Mouse (Mus musculus) CH12.LX (cell line): ENCODE measurements at regions not wholly inside any gene's neighbourhood (a gene's known extent, or its start where the extent isn't known, plus 50 kb on each side); places are given as distances from the start of the nearest gene placed in this dataset.

Experiments used
- DNase-seq: peaks from one replicate; pipeline ENCODE4 v3.0.0-alpha.2; 2013; ENCODE audit errors: extremely low read depth
- H3K27ac ChIP-seq: 2 replicates; pipeline ENCODE4 v1.5.1; 2012; ENCODE audit warnings: low read depth, mild to moderate bottlenecking, control low read depth, moderate library complexity; ENCODE audit not compliant: insufficient read depth
- H3K27me3 ChIP-seq: replicated peaks from 2 replicates; pipeline ENCODE3; 2012; ENCODE audit warnings: inconsistent platforms
- H3K36me3 ChIP-seq, 2 experiments: replicated peaks in 1 of 2; 2 replicates each; pipeline versions ENCODE3 to v1.6.1; 2012; ENCODE audit warnings: inconsistent platforms in 1 of 2, low read length in 1 of 2, mild to moderate bottlenecking in 1 of 2, mixed read lengths in 1 of 2, moderate library complexity in 1 of 2; ENCODE audit not compliant: control insufficient read depth in 1 of 2, insufficient read depth in 1 of 2
- H3K4me1 ChIP-seq, 2 experiments: 2 replicates each; pipeline ENCODE4 v1.6.1; 2012; ENCODE audit warnings: inconsistent platforms in 1 of 2, moderate library complexity in 1 of 2; ENCODE audit not compliant: insufficient read depth in 2 of 2, control insufficient read depth in 1 of 2
- H3K4me2 ChIP-seq: 2 replicates; pipeline ENCODE4 v1.6.1; 2012; ENCODE audit warnings: low read depth, mild to moderate bottlenecking, control low read depth; ENCODE audit not compliant: poor library complexity, insufficient read depth, severe bottlenecking
- H3K4me3 ChIP-seq, 3 experiments: fragments of 150-350 bp in 1 of 3; sonication (generic) in 1 of 3; replicated peaks in 1 of 3; 2 replicates each; pipeline versions ENCODE3 to v1.5.1; 2011 to 2012; ENCODE audit warnings: low read depth in 2 of 3, low read length in 2 of 3, mild to moderate bottlenecking in 2 of 3, moderate library complexity in 2 of 3, control low read depth in 1 of 3, improper control_type of control experiment in 1 of 3, inconsistent platforms in 1 of 3, mixed read lengths in 1 of 3; ENCODE audit not compliant: poor library complexity in 1 of 3
- H3K79me2 ChIP-seq: replicated peaks from 2 replicates; pipeline ENCODE4 v1.6.1; 2012; ENCODE audit warnings: mild to moderate bottlenecking, moderate library complexity; ENCODE audit not compliant: control insufficient read depth, poor library complexity, insufficient read depth, severe bottlenecking; ENCODE audit errors: extremely low read depth
- H3K9ac ChIP-seq: 2 replicates; pipeline ENCODE4 v1.6.1; 2012; ENCODE audit warnings: low read depth, mild to moderate bottlenecking, control low read depth, moderate library complexity; ENCODE audit not compliant: insufficient read depth
- H3K9me3 ChIP-seq: replicated peaks from 2 replicates; pipeline ENCODE3; 2012; ENCODE audit warnings: low read length, inconsistent platforms, mixed read lengths
- BHLHE40 ChIP-seq: IDR thresholded peaks from 2 replicates; pipeline ENCODE4 v1.6.1; 2011; ENCODE audit warnings: mild to moderate bottlenecking, low read depth, low read length, improper control_type of control experiment
- CHD1 ChIP-seq: IDR thresholded peaks from 2 replicates; pipeline ENCODE4 v1.6.1; 2012; ENCODE audit warnings: low read depth, low read length, improper control_type of control experiment, inconsistent platforms
- CHD2 ChIP-seq: IDR thresholded peaks from 2 replicates; pipeline ENCODE4 v1.6.1; 2011; ENCODE audit warnings: low read length, improper control_type of control experiment
- CTCF ChIP-seq, 2 experiments: IDR thresholded peaks in 1 of 2; conservative IDR thresholded peaks in 1 of 2; 2 replicates each; pipeline ENCODE4 v1.5.1; 2011 to 2012; ENCODE audit warnings: low read depth in 2 of 2, low read length in 2 of 2, improper control_type of control experiment in 1 of 2, inconsistent platforms in 1 of 2, mild to moderate bottlenecking in 1 of 2, moderate library complexity in 1 of 2
- E2F4 ChIP-seq: IDR thresholded peaks from 2 replicates; pipeline ENCODE4 v1.6.1; 2011; ENCODE audit warnings: low read depth, low read length, improper control_type of control experiment; ENCODE audit not compliant: insufficient replicate concordance
- EP300 ChIP-seq: IDR thresholded peaks from 2 replicates; pipeline ENCODE4 v1.6.1; 2011; ENCODE audit warnings: low read length, improper control_type of control experiment
- GABPA ChIP-seq: IDR thresholded peaks from 2 replicates; pipeline ENCODE4 v1.6.1; 2012; ENCODE audit warnings: low read depth, low read length, improper control_type of control experiment, inconsistent platforms; ENCODE audit not compliant: insufficient replicate concordance
- JUN ChIP-seq: IDR thresholded peaks from 2 replicates; pipeline ENCODE4 v1.6.1; 2011; ENCODE audit warnings: low read depth, mild to moderate bottlenecking, low read length, improper control_type of control experiment, moderate library complexity; ENCODE audit not compliant: insufficient read depth
- JUND ChIP-seq: conservative IDR thresholded peaks from 2 replicates; pipeline ENCODE4 v1.6.1; 2011; ENCODE audit warnings: low read depth, low read length, improper control_type of control experiment
- KAT2A ChIP-seq: IDR thresholded peaks from 2 replicates; pipeline ENCODE4 v1.6.1; 2012; ENCODE audit warnings: low read length, improper control_type of control experiment, inconsistent platforms; ENCODE audit not compliant: insufficient replicate concordance
- MAX ChIP-seq: IDR thresholded peaks from 2 replicates; pipeline ENCODE4 v1.6.1; 2011; ENCODE audit warnings: low read length, improper control_type of control experiment
- MAZ ChIP-seq: IDR thresholded peaks from 2 replicates; pipeline ENCODE4 v1.6.1; 2012; ENCODE audit warnings: low read depth, mild to moderate bottlenecking, inconsistent platforms, low read length, improper control_type of control experiment, moderate library complexity
- MEF2A ChIP-seq: IDR thresholded peaks from 2 replicates; pipeline ENCODE4 v1.6.1; 2014; ENCODE audit warnings: low read depth, mild to moderate bottlenecking, inconsistent platforms, low read length, improper control_type of control experiment, borderline replicate concordance
- NELFE ChIP-seq: IDR thresholded peaks from 2 replicates; pipeline ENCODE4 v1.6.1; 2011; ENCODE audit warnings: low read depth, low read length, improper control_type of control experiment
- POLR2A ChIP-seq: IDR thresholded peaks from 2 replicates; pipeline ENCODE4 v1.6.1; 2011; ENCODE audit warnings: low read depth, mild to moderate bottlenecking, improper control_type of control experiment, low read length
- POLR2AphosphoS2 ChIP-seq: IDR thresholded peaks from 2 replicates; pipeline ENCODE4 v1.6.1; 2011; ENCODE audit warnings: low read depth, low read length, improper control_type of control experiment
- SIN3A ChIP-seq: IDR thresholded peaks from 2 replicates; pipeline ENCODE4 v1.6.1; 2012; ENCODE audit warnings: low read length, improper control_type of control experiment, inconsistent platforms
- USF1 ChIP-seq: IDR thresholded peaks from 2 replicates; pipeline ENCODE4 v1.6.1; 2014; ENCODE audit warnings: low read depth, mild to moderate bottlenecking, inconsistent platforms, low read length, improper control_type of control experiment
- ZKSCAN1 ChIP-seq: IDR thresholded peaks from 2 replicates; pipeline ENCODE4 v1.6.1; 2012; ENCODE audit warnings: low read depth, inconsistent platforms, low read length, improper control_type of control experiment, borderline replicate concordance
- ZMIZ1 ChIP-seq: IDR thresholded peaks from 2 replicates; pipeline ENCODE4 v1.6.1; 2012; ENCODE audit warnings: low read depth, mild to moderate bottlenecking, inconsistent platforms, low read length, improper control_type of control experiment
- dilution Hi-C: fragments of 300-500 bp; cut with MboI; formaldehyde crosslinking; loops from 2 replicates; pipeline ENCODE4 v1.14.3; 2020; ENCODE audit warnings: low sequenced_read_pairs; ENCODE audit not compliant: extremely low pct_unique_long_range_greater_than_20kb, extremely low pct_ligation_motif_present
- in situ Hi-C: fragments of 300-500 bp; cut with MboI; formaldehyde crosslinking; loops from 3 replicates; pipeline ENCODE4 v1.14.3; 2019; ENCODE audit warnings: low sequenced_read_pairs, low pct_ligation_motif_present, low pct_unique_long_range_greater_than_20kb, mixed read lengths

- no peak overlapping the region for H3K27ac ChIP-seq
- H3K4me1 ChIP-seq: no peaks in the 10 kb centered on the region
- dilution Hi-C loops: no loop called here
- no peak for DNase-seq
- no peak overlapping the region for H3K4me2 ChIP-seq
- TF ChIP-seq SIN3A (no peak), JUND (no peak), E2F4 (no peak), MAX (no peak), EP300 (no peak), NELFE (no peak), USF1 (no peak), CHD2 (no peak), JUN (no peak), CHD1 (no peak), GABPA (no peak), BHLHE40 (no peak)
- TF ChIP-seq, all 38 proteins: peak for 0
- peaks cover 3% of the 10 kb centered on the region for H3K9me3 ChIP-seq
- no peaks in the 10 kb centered on the region for H3K79me2 ChIP-seq
- no peak overlapping the region for H3K9ac ChIP-seq
- H3K4me3 ChIP-seq: no peak overlapping the region
- in situ Hi-C loops: no loop called here
- no peaks in the 10 kb centered on the region for H3K36me3 ChIP-seq
- no peaks in the 10 kb centered on the region for H3K27me3 ChIP-seq
These were observed 500.1 kb downstream of the Galc start for GRCm38 (mm10) chr12:97759116-97759515.

- no peaks in the 10 kb centered on the region for H3K27me3 ChIP-seq
- no peaks in the 10 kb centered on the region for H3K36me3 ChIP-seq
- H3K4me2 ChIP-seq: no peak overlapping the region
- peaks cover 2% of the 10 kb centered on the region for H3K9me3 ChIP-seq
- H3K79me2 ChIP-seq: no peaks in the 10 kb centered on the region
- DNase-seq: no peak
- no peaks in the 10 kb centered on the region for H3K4me1 ChIP-seq
- H3K27ac ChIP-seq: no peak overlapping the region
- in situ Hi-C loops (no loop called here), dilution Hi-C loops (no loop called here)
- no peak overlapping the region for H3K9ac ChIP-seq
- TF ChIP-seq E2F4 (no peak), MAZ (no peak), KAT2A (no peak), POLR2A (no peak), POLR2AphosphoS2 (no peak), MEF2A (no peak), ZMIZ1 (no peak), JUND (no peak), CTCF (conservative IDR thresholded peaks at IDR 0.05 in 1 of 2, IDR thresholded peaks at IDR 0.05 in 1 of 2; ENCODE audit: low read depth in 2 of 2, low read length in 2 of 2) (no peak), ZKSCAN1 (no peak), GABPA (no peak)
- no peak overlapping the region for H3K4me3 ChIP-seq
These were observed 500.6 kb downstream of the Galc start for GRCm38 (mm10) chr12:97758624-97759023.
